Mouse (Mus musculus): ENCODE measurements at regions not wholly inside any gene's neighbourhood (a gene's known extent, or its start where the extent isn't known, plus 50 kb on each side); places are given as distances from the start of the nearest gene placed in this dataset.

- TF ChIP-seq EP300 (IDR thresholded peaks at IDR 0.05; ENCODE audit: low read depth in 1 of 2, low read length in 2 of 2) (no peak), TCF12 (IDR thresholded peaks at IDR 0.05; ENCODE audit: low read depth, low read length) (no peak), JUND (IDR thresholded peaks at IDR 0.05; ENCODE audit: low read depth, low read length) (no peak), ZNF384 (IDR thresholded peaks at IDR 0.05; ENCODE audit: low read depth, low read length) (no peak), POLR2A (IDR thresholded peaks at IDR 0.05; ENCODE audit: control insufficient read depth in 1 of 2, insufficient read depth in 1 of 2, low read depth in 1 of 2, low read length in 2 of 2, poor library complexity in 1 of 2) (no peak), CTCF (IDR thresholded peaks at IDR 0.05 in 2 of 3, conservative IDR thresholded peaks at IDR 0.05 in 1 of 3; ENCODE audit: control insufficient read depth in 1 of 3, insufficient read depth in 1 of 3, low read depth in 2 of 3, low read length in 3 of 3, poor library complexity in 1 of 3, severe bottlenecking in 1 of 3) (no peak), POLR2AphosphoS5 (IDR thresholded peaks at IDR 0.05; ENCODE audit: borderline replicate concordance, low read depth, low read length) (no peak), SIN3A (IDR thresholded peaks at IDR 0.05; ENCODE audit: low read length) (no peak), GATA1 (IDR thresholded peaks at IDR 0.05; ENCODE audit: low read depth, low read length) (no peak), USF1 (IDR thresholded peaks at IDR 0.05; ENCODE audit: low read depth, low read length) (no peak), HCFC1 (IDR thresholded peaks at IDR 0.05; ENCODE audit: low read depth, low read length) (no peak)
Observed at GRCm38 (mm10) chr15:96755322-96755942, 55.9 kb upstream of the Slc38a2 start.

All from MEL (cell line).